Mouse (Mus musculus): ENCODE data around the gene Idh1. TPM values are rescaled to one million over a fixed set of nuclear protein-coding genes. Genes with fewer than 3 reads are reported as not detected.

Gene Idh1
- polyA plus RNA-seq, 1 experiment from 2014 or later, result 262 TPM

DNA sequence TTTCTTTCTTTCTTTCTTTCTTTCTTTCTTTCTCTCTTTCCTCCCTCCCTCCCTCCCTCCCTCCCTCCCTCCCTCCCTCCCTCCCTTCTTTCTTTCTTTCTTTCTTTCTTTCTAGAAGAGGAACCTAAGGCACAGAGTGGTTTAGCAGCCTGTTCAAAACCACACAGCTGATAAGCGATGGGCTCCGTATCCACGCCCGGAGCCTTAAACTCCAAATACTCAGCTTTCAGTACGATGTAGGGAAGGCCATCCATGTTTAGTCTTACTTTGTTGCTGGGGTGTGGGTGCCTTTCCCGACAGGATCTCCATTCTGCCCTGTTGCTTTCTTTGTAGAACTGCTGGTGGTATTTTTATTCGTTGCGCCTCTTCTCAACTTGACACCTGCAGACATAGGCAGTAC lies 77.1 kb downstream of the Idh1 start:
- Histone ChIP-seq H3K4me1 (ENCODE audit: control insufficient read depth, insufficient read depth, low read length) (no peaks in the 10 kb centered on the region), H3K4me2 (ENCODE audit: low read depth, low read length) (no peak overlapping the region), H3K9ac (replicated peaks; ENCODE audit: low read length) (no peak overlapping the region), H3K4me3 (ENCODE audit: low read depth, low read length) (no peak overlapping the region), H3K27ac (replicated peaks; ENCODE audit: low read depth, low read length) (no peak overlapping the region), H3K36me3 (replicated peaks; ENCODE audit: control insufficient read depth, insufficient read depth, low read depth, low read length) (no peaks in the 10 kb centered on the region), H3K9me3 (replicated peaks; ENCODE audit: control insufficient read depth, low read length) (no peaks in the 10 kb centered on the region), H3K27me3 (ENCODE audit: control insufficient read depth, insufficient read depth, low read length) (no peaks in the 10 kb centered on the region)
- DNase-seq (ENCODE audit: low spot score) (no peak), ATAC-seq (replicated peaks; ENCODE audit: insufficient number of reproducible peaks, low FRiP score, low TSS enrichment, low read depth) (no peak)
- 85% methylated on average over 8 of the region's 8 CpGs for WGBS

Other genes starting within 250 kb of the Idh1 start
- 5.2 and 6.0 TPM in 2 replicates for gene Plekhm3, start 229.7 kb downstream of the Idh1 start, polyA plus RNA-seq (2014; fragmentation: Nextera tagmentation; extraction: Ambion mirVana)
- 0.18 and 1.0 TPM in 2 replicates for gene Akr1cl, start 153.7 kb downstream of the Idh1 start, polyA plus RNA-seq (2014; fragmentation: Nextera tagmentation; extraction: Ambion mirVana)
- 0.72 and 6.9 TPM in 2 replicates for gene Cryge, start 135.4 kb downstream of the Idh1 start, polyA plus RNA-seq (2014; fragmentation: Nextera tagmentation; extraction: Ambion mirVana)
- gene Crygd, start 123.0 kb downstream of the Idh1 start, polyA plus RNA-seq (2014; fragmentation: Nextera tagmentation; extraction: Ambion mirVana), result not detected in 2 replicates
- gene Crygc, start 112.8 kb downstream of the Idh1 start, polyA plus RNA-seq (2014; fragmentation: Nextera tagmentation; extraction: Ambion mirVana), result 1.00 and 9.9 TPM in 2 replicates
- 0.68 TPM in 1 of 2 replicates, not detected in the other for gene Crygb, start 104.2 kb downstream of the Idh1 start, polyA plus RNA-seq (2014; fragmentation: Nextera tagmentation; extraction: Ambion mirVana)
- not detected in 2 replicates for gene Cryga, start 83.1 kb downstream of the Idh1 start, polyA plus RNA-seq (2014; fragmentation: Nextera tagmentation; extraction: Ambion mirVana)
- not detected in 2 replicates for gene Gm28845, start 66.9 kb downstream of the Idh1 start, polyA plus RNA-seq (2014; fragmentation: Nextera tagmentation; extraction: Ambion mirVana)
- 0.32 and 0.45 TPM in 2 replicates for gene D630023F18Rik, start 63.3 kb downstream of the Idh1 start, polyA plus RNA-seq (2014; fragmentation: Nextera tagmentation; extraction: Ambion mirVana)
- gene Pikfyve, start 183 bp upstream of the Idh1 start, polyA plus RNA-seq (2014; fragmentation: Nextera tagmentation; extraction: Ambion mirVana), result 14.8 and 17.3 TPM in 2 replicates
- 0.22 TPM in 1 of 2 replicates, not detected in the other for gene Pth2r, start 95.6 kb upstream of the Idh1 start, polyA plus RNA-seq (2014; fragmentation: Nextera tagmentation; extraction: Ambion mirVana)